ENCODE assay signal across 23 mouse cellular contexts in the genomic region with DNA sequence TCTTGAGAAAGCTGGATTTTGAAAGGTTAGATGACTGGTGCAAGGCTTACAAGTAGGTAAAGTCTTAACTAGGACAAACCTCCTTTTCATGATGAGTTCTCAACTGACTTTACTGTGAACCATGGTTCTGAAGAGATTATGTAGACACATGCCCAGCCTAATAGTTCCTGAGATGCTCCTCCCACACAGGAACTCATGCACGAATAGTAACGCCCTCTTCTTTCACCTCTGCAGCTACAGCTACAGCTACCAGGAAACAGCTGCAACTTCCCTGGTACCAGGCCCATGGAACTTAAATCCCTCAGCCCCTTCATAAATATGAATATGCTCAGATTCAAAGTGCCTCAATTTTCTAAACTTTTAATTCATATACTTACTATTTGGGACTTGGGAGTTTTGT. TPM values are rescaled to one million over a fixed set of nuclear protein-coding genes. Genes with fewer than 3 reads are reported as not detected.
A peak's percentile ranks its signal among the peaks of the same experiment; 100 is the strongest.
DNase-seq lines count a peak whose midpoint lies in the region; ATAC-seq lines count a peak whose summit lies in the region.
"Had no signal": no experiment of that assay in that cellular context is flagged by ENCODE, and none has a peak within 500 bp of the region (broad histone marks: within the 10 kb centered on the region; RNA-seq: fewer than 3 reads in every experiment).

No protein-coding gene starts in this region.

- H3K4me1 ChIP-seq in hindbrain, embryonic 11.5 days (replicated peaks; ENCODE audit: control insufficient read depth, insufficient read depth, low read length), result no peaks in the 10 kb centered on the region
- H3K4me1 ChIP-seq: embryonic facial prominence, embryonic 10.5 days; midbrain, embryonic 12.5 days; neural tube, embryonic 12.5 days had no signal

- no peak overlapping the region for H3K9ac ChIP-seq in hindbrain, embryonic 11.5 days (ENCODE audit: low read depth, low read length)
- H3K9ac ChIP-seq: forebrain, embryonic 13.5 days; hindbrain, embryonic 14.5 days; midbrain, embryonic 12.5 days; neural tube, embryonic 12.5 days had no signal

- H3K4me2 ChIP-seq in hindbrain, embryonic 11.5 days (replicated peaks; ENCODE audit: low read depth, low read length), result no peak overlapping the region
- H3K4me2 ChIP-seq: forebrain, embryonic 13.5 days; hindbrain, embryonic 14.5 days; midbrain, embryonic 12.5 days; neural tube, embryonic 12.5 days had no signal

- ATAC-seq in common myeloid progenitor, adult 5-6 weeks (replicated peaks; ENCODE audit: low read depth, poor library complexity, severe bottlenecking), result peak; percentile 63
- peak; percentile 57; the same call in 1 of the 2 replicates for ATAC-seq in megakaryocyte-erythroid progenitor cell, adult 5-6 weeks (replicated peaks; ENCODE audit: low FRiP score, low TSS enrichment, poor library complexity, severe bottlenecking)
- ATAC-seq in hindbrain, embryonic 11.5 days (ENCODE audit: low FRiP score), result no peak
- ATAC-seq: forebrain, embryonic 13.5 days; intestine, postnatal 0 days had no signal

- no peak overlapping the region for H3K27ac ChIP-seq in hindbrain, embryonic 11.5 days (ENCODE audit: low read depth, low read length)
- H3K27ac ChIP-seq: embryonic facial prominence, embryonic 10.5 days; forebrain, embryonic 13.5 days; hindbrain, embryonic 14.5 days; midbrain, embryonic 12.5 days; neural tube, embryonic 12.5 days had no signal

- H3K9me3 ChIP-seq in hindbrain, embryonic 11.5 days (ENCODE audit: control insufficient read depth, low read length), result no peaks in the 10 kb centered on the region
- H3K9me3 ChIP-seq: embryonic facial prominence, embryonic 10.5 days; forebrain, embryonic 13.5 days; midbrain, embryonic 12.5 days; neural tube, embryonic 12.5 days had no signal

- DNase-seq in heart, adult 11 months, result peak; percentile 44
- no peak for DNase-seq in heart, postnatal 36 days
- DNase-seq in CD4-positive, CD25-positive, alpha-beta regulatory T cell, adult 2 months (ENCODE audit: low read depth, low spot score), result peak; percentile 46
- DNase-seq in layer of hippocampus, postnatal 14 days (ENCODE audit: low spot score in 2 of 2), result no peak
- no peak for DNase-seq in hindbrain, embryonic 11.5 days (ENCODE audit: low spot score)
- DNase-seq: B cell, adult 2 months; cerebellum, adult 2 months; cerebellum, postnatal 36 days; gastrocnemius, postnatal 25 days; layer of hippocampus, postnatal 36 days; liver; lung, adult 18-20 months; lung, postnatal 4 days; right cerebral cortex, adult 18-20 months; thymus, postnatal 36 days had no signal

- 49% methylated on average over 2 of the region's 2 CpGs for WGBS in hindbrain, embryonic 11.5 days

- intact Hi-C loops in heart, postnatal 36 days (cut with DNase I), result loop anchor here (2.0 kb wide), 1 partner anchor 51 kb away; no protein-coding TSS in a partner anchor

- no peak overlapping the region for H3K4me3 ChIP-seq in hindbrain, embryonic 11.5 days (ENCODE audit: low read depth, low read length)
- H3K4me3 ChIP-seq: embryonic facial prominence, embryonic 10.5 days; forebrain, embryonic 13.5 days; midbrain, embryonic 12.5 days; neural tube, embryonic 12.5 days had no signal

- H3K27me3 ChIP-seq in hindbrain, embryonic 11.5 days (ENCODE audit: control insufficient read depth, insufficient read depth, low read length), result no peaks in the 10 kb centered on the region
- H3K27me3 ChIP-seq: forebrain, embryonic 13.5 days; midbrain, embryonic 12.5 days; neural tube, embryonic 12.5 days had no signal

- H3K36me3 ChIP-seq in hindbrain, embryonic 11.5 days (ENCODE audit: control insufficient read depth, insufficient read depth, low read length), result peaks cover 10% of the 10 kb centered on the region

RNA-seq across cellular contexts. Expression of a gene that starts 11.4 kb away (rescaled TPM):
- 10 to 100 TPM; 10.6 to 11.8 TPM for total RNA-seq in heart, postnatal 36 days (2021)
- total RNA-seq in common myeloid progenitor, adult 5-6 weeks (2017), result 42.8 and 61.7 TPM in 2 replicates
- 23.4 and 30.2 TPM in 2 replicates for total RNA-seq in megakaryocyte-erythroid progenitor cell, adult 5-6 weeks (2014; fragmentation: Nextera tagmentation)
- 52.0 and 54.2 TPM in 2 replicates for total RNA-seq in megakaryocyte-erythroid progenitor cell, adult 5-6 weeks (2017)
- total RNA-seq in layer of hippocampus, postnatal 14 days (2021), result 10 to 100 TPM in 1 of 2 experiments, 1 to 10 TPM in 1; 9.5 to 12.3 TPM
- 40.7 and 45.6 TPM in 2 replicates for polyA plus RNA-seq in hindbrain, embryonic 11.5 days (2014; fragmentation: Nextera tagmentation; extraction: Ambion mirVana)

RNA-seq across cellular contexts. Expression of a gene that starts 28.5 kb away (rescaled TPM):
- 10 to 100 TPM; 15.3 to 18.8 TPM for total RNA-seq in heart, postnatal 36 days (2021)
- 0.55 TPM in 1 of 2 replicates, not detected in the other for total RNA-seq in common myeloid progenitor, adult 5-6 weeks (2017)
- total RNA-seq in megakaryocyte-erythroid progenitor cell, adult 5-6 weeks (2014; fragmentation: Nextera tagmentation), result 0.59 and 0.74 TPM in 2 replicates
- total RNA-seq in megakaryocyte-erythroid progenitor cell, adult 5-6 weeks (2017), result 0.15 and 0.38 TPM in 2 replicates
- 10 to 100 TPM; 50.0 to 50.9 TPM for total RNA-seq in layer of hippocampus, postnatal 14 days (2021)
- 1.2 and 1.3 TPM in 2 replicates for polyA plus RNA-seq in hindbrain, embryonic 11.5 days (2014; fragmentation: Nextera tagmentation; extraction: Ambion mirVana)

Comparison
In these comparisons a context has a peak if more than half of its experiments do, and no peak if none do; other contexts are left out.
1. DNase-seq: peak in heart, adult 11 months (single experiment) and CD4-positive, CD25-positive, alpha-beta regulatory T cell, adult 2 months (single experiment); none in heart, postnatal 36 days (0 of 2), layer of hippocampus, postnatal 14 days (0 of 2) and hindbrain, embryonic 11.5 days (single experiment).
2. RNA of a gene that starts 28.5 kb away (total RNA-seq): 50.0 to 50.9 TPM in layer of hippocampus, postnatal 14 days and 15.3 to 18.8 TPM in heart, postnatal 36 days; 0.15 to 0.74 TPM in megakaryocyte-erythroid progenitor cell, adult 5-6 weeks and 0.55 TPM in common myeloid progenitor, adult 5-6 weeks; every median in the first group is over 4 times any median in the second.